Mouse (Mus musculus) adrenal gland, postnatal 36 days (tissue): ENCODE measurements at regions not wholly inside any gene's neighbourhood (a gene's known extent, or its start where the extent isn't known, plus 50 kb on each side); places are given as distances from the start of the nearest gene placed in this dataset.

Experiments
- DNase-seq, 2 experiments: peaks; one replicate each; pipeline ENCODE4 v3.0.0; 2021; ENCODE audit warnings: mixed read lengths in 1 of 2

GRCm38 (mm10) chr17:79498321-79498720 is 113.3 kb upstream of the Rmdn2 start:
- DNase-seq = no peak

DNA sequence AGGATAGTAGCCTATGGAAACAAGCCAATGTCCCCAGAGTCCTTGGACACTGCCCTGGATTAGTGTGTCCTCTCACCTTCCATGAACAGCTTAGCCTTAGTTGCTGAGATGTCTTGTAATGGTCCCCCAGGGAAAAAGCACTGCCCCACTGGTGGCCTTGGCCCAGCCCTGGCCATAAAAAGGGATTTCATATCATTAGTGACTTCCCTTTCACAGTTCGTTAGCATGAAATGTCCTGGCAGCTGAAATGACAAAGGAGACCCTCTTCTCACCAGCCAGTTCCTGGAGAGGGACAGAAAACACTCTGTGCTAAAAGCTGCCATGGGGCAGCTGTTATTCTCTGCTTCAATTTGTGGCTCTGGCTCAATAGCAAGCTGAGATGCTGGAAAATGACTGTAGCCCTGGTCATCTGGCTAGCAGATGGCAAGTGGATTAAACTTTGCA is 110.6 kb upstream of the Rmdn2 start:
- DNase-seq = no peak

GRCm38 (mm10) chr17:79501926-79502325 is 109.7 kb upstream of the Rmdn2 start:
- no peak for DNase-seq

DNA sequence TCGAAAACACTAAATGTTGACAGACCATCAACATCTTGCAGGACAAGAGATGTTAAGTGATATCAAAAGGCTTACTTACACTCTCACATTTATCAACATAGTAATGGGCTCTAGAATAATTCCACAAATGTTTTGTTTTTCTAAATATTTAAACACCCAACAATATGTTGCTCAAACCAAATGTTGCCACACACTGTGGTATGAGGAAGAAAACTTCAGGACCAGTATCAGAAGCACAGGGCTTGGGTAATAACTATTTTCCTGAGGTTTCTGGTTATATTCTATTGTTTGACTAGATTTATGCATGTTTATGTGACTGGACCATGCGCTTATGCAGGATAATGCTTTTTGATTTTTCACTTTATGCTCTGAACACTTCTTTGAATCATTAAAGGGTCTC is 108.6 kb upstream of the Rmdn2 start:
- no peak for DNase-seq

GRCm38 (mm10) chr17:79504209-79504608 is 107.5 kb upstream of the Rmdn2 start:
- no peak for DNase-seq

- DNase-seq = no peak
These were observed 106.1 kb upstream of the Rmdn2 start for GRCm38 (mm10) chr17:79505565-79505964.

- DNase-seq = no peak
These were observed 102.4 kb upstream of the Rmdn2 start for GRCm38 (mm10) chr17:79509281-79509680.

GRCm38 (mm10) chr17:79509957-79510710 is 101.5 kb upstream of the Rmdn2 start:
- no peak for DNase-seq

GRCm38 (mm10) chr17:79511218-79511617 is 100.4 kb upstream of the Rmdn2 start:
- DNase-seq = no peak

DNA sequence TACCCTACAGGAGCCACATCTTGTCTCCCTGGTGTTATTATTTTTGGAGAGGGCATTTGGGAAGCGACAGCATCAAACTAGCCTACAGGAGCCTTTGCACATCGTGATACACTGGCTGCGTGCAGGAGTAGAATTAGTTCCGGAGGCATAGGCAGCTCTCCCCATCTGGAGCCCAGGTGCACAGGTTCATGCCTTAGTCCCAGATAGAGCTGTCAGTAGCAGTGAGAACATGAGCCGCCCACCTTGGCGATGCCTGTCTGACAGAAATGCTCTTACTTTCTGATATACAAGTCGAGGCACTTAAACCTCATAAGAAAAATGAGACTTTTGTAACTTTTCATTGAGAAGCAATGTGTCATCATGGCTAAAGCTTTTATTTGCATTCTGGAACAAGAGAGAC is 97.6 kb upstream of the Rmdn2 start:
- no peak for DNase-seq

GRCm38 (mm10) chr17:79518185-79518584 is 93.5 kb upstream of the Rmdn2 start:
- peak in 1 of 2 experiments; percentile 40 for DNase-seq

- DNase-seq = no peak
These were observed 93.0 kb upstream of the Rmdn2 start for GRCm38 (mm10) chr17:79518696-79519095.

GRCm38 (mm10) chr17:79519356-79519755 is 92.3 kb upstream of the Rmdn2 start:
- DNase-seq = no peak

DNA sequence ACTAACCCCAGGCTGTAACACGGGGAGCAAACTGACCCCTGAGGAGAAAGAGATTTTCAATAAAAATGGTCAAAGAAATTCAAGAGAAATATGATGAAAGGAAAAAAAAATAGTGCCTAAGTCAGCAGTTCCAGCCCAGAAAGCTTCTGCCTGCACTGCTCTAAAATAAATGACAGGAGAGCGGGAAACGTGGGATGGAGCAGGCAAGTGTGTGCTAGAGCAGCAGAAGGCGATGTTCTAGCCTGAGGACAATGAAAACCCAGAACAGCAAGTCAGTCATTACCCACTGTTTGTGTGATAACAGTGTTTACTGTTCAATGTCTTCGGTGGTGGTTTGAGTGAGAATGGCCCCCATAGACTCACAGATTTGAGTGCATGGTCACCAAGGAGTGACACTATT is 91.4 kb upstream of the Rmdn2 start:
- no peak for DNase-seq

DNA sequence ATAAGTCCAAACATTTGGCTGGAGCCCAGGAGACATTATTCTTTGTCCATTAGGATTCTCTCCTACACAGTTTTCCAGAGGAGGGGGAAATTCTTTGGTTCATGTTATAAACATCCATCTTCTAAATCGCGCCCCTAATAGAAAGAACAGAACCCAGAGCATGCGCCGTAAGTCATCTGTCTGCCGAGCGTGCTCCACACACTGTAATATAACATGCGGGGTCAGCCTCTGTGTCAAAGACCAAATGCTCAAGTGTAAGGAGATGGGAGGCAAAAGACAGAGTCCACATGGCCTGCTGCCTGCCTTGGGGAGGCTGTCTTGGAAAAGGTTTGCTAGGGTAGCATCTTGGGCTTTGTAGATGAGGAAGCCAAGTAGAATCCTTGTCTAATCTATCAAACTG is 90.0 kb upstream of the Rmdn2 start:
- no peak for DNase-seq

DNA sequence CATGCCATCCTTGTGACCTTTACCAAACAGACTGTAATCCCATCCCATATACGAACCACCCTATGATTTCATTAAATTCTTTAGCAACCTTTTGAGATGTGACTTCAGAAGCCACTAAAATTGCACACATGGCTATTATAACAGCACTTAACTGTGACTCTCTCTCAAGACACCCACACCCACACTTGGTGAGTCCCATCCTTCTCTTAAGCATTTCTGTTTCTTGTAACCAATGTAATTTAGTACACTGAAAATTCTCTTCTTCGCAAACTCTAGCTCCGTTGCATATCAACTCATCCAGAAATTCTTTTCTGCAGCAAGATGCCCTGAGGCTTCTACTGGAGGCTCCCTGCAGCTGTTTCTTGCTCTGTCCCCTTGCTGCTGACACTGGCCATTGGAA is 88.4 kb upstream of the Rmdn2 start:
- no peak for DNase-seq

GRCm38 (mm10) chr17:79527391-79527790 is 84.3 kb upstream of the Rmdn2 start:
- no peak for DNase-seq

GRCm38 (mm10) chr17:79536549-79536948 is 75.1 kb upstream of the Rmdn2 start:
- no peak for DNase-seq

- no peak for DNase-seq
These were observed 72.9 kb upstream of the Rmdn2 start for GRCm38 (mm10) chr17:79538789-79539188.

DNA sequence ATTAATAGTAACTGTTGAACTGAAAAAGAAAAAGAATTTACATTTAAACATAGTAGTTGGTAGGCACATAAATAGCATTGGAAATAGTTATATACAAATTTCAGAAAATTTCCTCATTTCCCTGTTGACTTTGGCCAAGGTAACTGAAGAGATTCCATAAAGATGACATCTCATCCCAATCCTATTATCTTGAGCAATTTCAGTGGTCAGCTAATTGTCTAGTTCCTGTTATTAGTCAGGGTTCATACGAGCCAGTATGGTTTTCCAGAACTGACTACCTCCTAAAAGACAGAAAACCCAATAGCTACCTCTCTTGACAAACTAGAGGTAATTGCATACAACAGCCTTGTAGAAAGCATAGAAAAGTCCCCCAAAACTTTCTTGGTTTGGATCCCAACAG is 71.6 kb upstream of the Rmdn2 start:
- no peak for DNase-seq

- no peak for DNase-seq
These were observed 71.2 kb upstream of the Rmdn2 start for GRCm38 (mm10) chr17:79540511-79540910.

GRCm38 (mm10) chr17:79543907-79544522 is 67.6 kb upstream of the Rmdn2 start:
- DNase-seq = peak; percentile 41 to 49

DNA sequence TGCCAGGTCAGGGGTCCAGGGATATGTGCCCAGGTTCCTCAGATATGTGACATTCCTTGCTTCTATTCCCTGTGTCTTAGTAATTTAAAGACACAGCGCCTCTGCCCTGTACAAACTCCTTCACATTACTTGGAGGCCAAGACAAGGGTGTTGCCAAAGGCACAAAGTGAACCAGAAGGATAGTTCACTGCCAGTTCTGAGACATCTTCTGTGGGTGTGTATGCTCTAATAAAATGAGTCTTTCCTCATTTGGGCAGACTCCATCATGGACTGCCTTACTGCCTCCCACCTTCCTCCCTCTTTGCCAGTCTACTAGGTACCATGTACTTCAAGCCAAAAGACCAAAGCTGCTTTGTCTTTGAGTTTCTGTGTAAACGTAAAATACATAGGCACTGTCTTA is 65.8 kb upstream of the Rmdn2 start:
- no peak for DNase-seq

GRCm38 (mm10) chr17:79547075-79547474 is 64.6 kb upstream of the Rmdn2 start:
- peak in 1 of 2 experiments; percentile 7 for DNase-seq
